Mouse (Mus musculus): ENCODE results near the gene Zdhhc5. TPM values are rescaled to one million over a fixed set of nuclear protein-coding genes. Genes with fewer than 3 reads are reported as not detected.

Gene Zdhhc5
- total and polyA plus RNA-seq, 3 experiments, result 25.4 to 45.5 (median 37.7) TPM

- dilution Hi-C loops (cut with MboI; ENCODE audit: extremely low pct_ligation_motif_present, extremely low pct_unique_long_range_greater_than_20kb, low sequenced_read_pairs) (no loop called here), in situ Hi-C loops (cut with MboI; ENCODE audit: low pct_ligation_motif_present, low pct_unique_long_range_greater_than_20kb, low sequenced_read_pairs) (no loop called here)
- H3K79me2 ChIP-seq (replicated peaks; ENCODE audit: control insufficient read depth, extremely low read depth, insufficient read depth, poor library complexity, severe bottlenecking), result no peaks in the 10 kb centered on the region
- peaks cover 27% of the 10 kb centered on the region for H3K27me3 ChIP-seq (replicated peaks)
- TF ChIP-seq TBP (conservative IDR thresholded peaks at IDR 0.05; ENCODE audit: low read depth, low read length) (no peak), ELF1 (IDR thresholded peaks at IDR 0.05; ENCODE audit: low read depth, low read length) (no peak), NELFE (IDR thresholded peaks at IDR 0.05; ENCODE audit: low read depth, low read length) (no peak), HCFC1 (IDR thresholded peaks at IDR 0.05; ENCODE audit: low read depth, low read length) (no peak), ZNF384 (IDR thresholded peaks at IDR 0.05; ENCODE audit: low read depth, low read length) (no peak), MAZ (IDR thresholded peaks at IDR 0.05; ENCODE audit: low read depth, low read length) (no peak), ETS1 (conservative IDR thresholded peaks at IDR 0.05; ENCODE audit: low read depth, low read length) (peak; percentile 38; the same call in 1 of the 2 replicates), NRF1 (IDR thresholded peaks at IDR 0.05; ENCODE audit: low read depth, low read length) (no peak), PAX5 (IDR thresholded peaks at IDR 0.05; ENCODE audit: low read length) (no peak)
- 0 out of 4 replicates have a peak, but pooled peaks cover 0 to 2% of the 10 kb centered on the region in 2 experiments for H3K4me1 ChIP-seq (ENCODE audit: control insufficient read depth in 1 of 2, insufficient read depth in 2 of 2)
- no peak overlapping the region for H3K9ac ChIP-seq (ENCODE audit: insufficient read depth, low read depth)
- no peak overlapping the region for H3K4me3 ChIP-seq (replicated peaks in 1 of 3; ENCODE audit: low read depth in 2 of 3, low read length in 2 of 3, poor library complexity in 1 of 3)
- no peak for DNase-seq (ENCODE audit: extremely low read depth)
- no peak overlapping the region for H3K27ac ChIP-seq (ENCODE audit: insufficient read depth, low read depth)
- no peaks in the 10 kb centered on the region for H3K9me3 ChIP-seq (replicated peaks; ENCODE audit: low read length)
- peak overlapping the region; percentile 47 for H3K4me2 ChIP-seq (ENCODE audit: insufficient read depth, low read depth, poor library complexity, severe bottlenecking)
- H3K36me3 ChIP-seq (replicated peaks in 1 of 2; ENCODE audit: control insufficient read depth in 1 of 2, insufficient read depth in 1 of 2, low read length in 1 of 2), result no peaks in the 10 kb centered on the region
Observed at GRCm38 (mm10) chr2:84750115-84750514, 35.1 kb upstream of the Zdhhc5 start.

GRCm38 (mm10) chr2:84744126-84744525, 29.1 kb upstream of the Zdhhc5 start:
- no peak overlapping the region for H3K27ac ChIP-seq (ENCODE audit: insufficient read depth, low read depth)
- peaks cover 27% of the 10 kb centered on the region for H3K27me3 ChIP-seq (replicated peaks)
- H3K9ac ChIP-seq (ENCODE audit: insufficient read depth, low read depth), result no peak overlapping the region
- H3K9me3 ChIP-seq (replicated peaks; ENCODE audit: low read length), result no peaks in the 10 kb centered on the region
- H3K79me2 ChIP-seq (replicated peaks; ENCODE audit: control insufficient read depth, extremely low read depth, insufficient read depth, poor library complexity, severe bottlenecking), result no peaks in the 10 kb centered on the region
- H3K4me3 ChIP-seq (replicated peaks in 1 of 3; ENCODE audit: low read depth in 2 of 3, low read length in 2 of 3, poor library complexity in 1 of 3), result no peak overlapping the region
- DNase-seq (ENCODE audit: extremely low read depth), result no peak
- no peaks in the 10 kb centered on the region for H3K36me3 ChIP-seq (replicated peaks in 1 of 2; ENCODE audit: control insufficient read depth in 1 of 2, insufficient read depth in 1 of 2, low read length in 1 of 2)
- TF ChIP-seq ELF1 (IDR thresholded peaks at IDR 0.05; ENCODE audit: low read depth, low read length), result no peak
- no peak for TF ChIP-seq E2F4 (IDR thresholded peaks at IDR 0.05; ENCODE audit: insufficient replicate concordance, low read depth, low read length)
- TF ChIP-seq MAZ (IDR thresholded peaks at IDR 0.05; ENCODE audit: low read depth, low read length), result no peak
- no peak for TF ChIP-seq USF1 (IDR thresholded peaks at IDR 0.05; ENCODE audit: low read depth, low read length)
- TF ChIP-seq HCFC1 (IDR thresholded peaks at IDR 0.05; ENCODE audit: low read depth, low read length), result no peak
- no peak for TF ChIP-seq MEF2A (IDR thresholded peaks at IDR 0.05; ENCODE audit: borderline replicate concordance, low read depth, low read length)
- TF ChIP-seq IRF4 (IDR thresholded peaks at IDR 0.05; ENCODE audit: low read depth, low read length), result no peak
- no peak for TF ChIP-seq JUND (conservative IDR thresholded peaks at IDR 0.05; ENCODE audit: low read depth, low read length)
- TF ChIP-seq MAX (IDR thresholded peaks at IDR 0.05; ENCODE audit: low read length), result no peak
- no peak for TF ChIP-seq KAT2A (IDR thresholded peaks at IDR 0.05; ENCODE audit: insufficient replicate concordance, low read length)
- no peak for TF ChIP-seq MAFK (IDR thresholded peaks at IDR 0.05; ENCODE audit: insufficient replicate concordance, low read length)
- no peak for TF ChIP-seq RCOR1 (conservative IDR thresholded peaks at IDR 0.05; ENCODE audit: low read depth, low read length)
- no peak for TF ChIP-seq ZC3H11A (IDR thresholded peaks at IDR 0.05; ENCODE audit: low read depth, low read length)
- no peak for TF ChIP-seq MXI1 (IDR thresholded peaks at IDR 0.05; ENCODE audit: low read depth, low read length)
- TF ChIP-seq USF2 (conservative IDR thresholded peaks at IDR 0.05; ENCODE audit: low read depth, low read length), result no peak
- no peak overlapping the region for H3K4me2 ChIP-seq (ENCODE audit: insufficient read depth, low read depth, poor library complexity, severe bottlenecking)
- peaks cover 0 to 6% of the 10 kb centered on the region in 2 experiments; a peak in 1 of 4 replicates for H3K4me1 ChIP-seq (ENCODE audit: control insufficient read depth in 1 of 2, insufficient read depth in 2 of 2)
- dilution Hi-C loops (cut with MboI; ENCODE audit: extremely low pct_ligation_motif_present, extremely low pct_unique_long_range_greater_than_20kb, low sequenced_read_pairs), result no loop called here
- in situ Hi-C loops (cut with MboI; ENCODE audit: low pct_ligation_motif_present, low pct_unique_long_range_greater_than_20kb, low sequenced_read_pairs), result no loop called here

Data from CH12.LX (cell line).